Mouse (Mus musculus) liver, embryonic 14.5 days (tissue): ENCODE data around the gene Lrig2. TPM values are rescaled to one million over a fixed set of nuclear protein-coding genes. Genes with fewer than 3 reads are reported as not detected.

ENCODE experiments used
- ATAC-seq: fragments of 200-750 bp; cut with Nextera tagmentation; 2 replicates; pipeline ENCODE4 v1.8.0; 2017; ENCODE audit warnings: moderate number of reproducible peaks, mild to moderate bottlenecking, moderate library complexity; ENCODE audit not compliant: insufficient read depth
- DNase-seq, 3 experiments: peaks; one replicate each; pipeline ENCODE4 v3.0.0-alpha.2; 2012 to 2013; ENCODE audit warnings: low read depth in 3 of 3, low spot score in 3 of 3
- H3K27ac ChIP-seq: fragments of 300-500 bp; sonication (generic); 2 replicates; pipeline ENCODE4 v1.5.1; 2014; ENCODE audit warnings: moderate library complexity, mild to moderate bottlenecking, control low read depth, inconsistent platforms
- H3K27me3 ChIP-seq: fragments of 300-500 bp; sonication (generic); 2 replicates; pipeline ENCODE4 v1.6.1; 2014; ENCODE audit warnings: mild to moderate bottlenecking, low read length, moderate library complexity; ENCODE audit not compliant: control insufficient read depth, insufficient read depth
- H3K36me3 ChIP-seq: fragments of 300-500 bp; sonication (generic); replicated peaks from 2 replicates; pipeline ENCODE4 v1.6.1; 2014; ENCODE audit warnings: low read depth; ENCODE audit not compliant: control insufficient read depth, insufficient read depth
- H3K4me1 ChIP-seq, 2 experiments: fragments of 200-500 bp in 1 of 2; fragments of 300-500 bp in 1 of 2; sonication (generic) in 1 of 2; replicated peaks; 2 replicates each; pipeline ENCODE4 v1.6.1; 2012 to 2014; ENCODE audit warnings: antibody characterized with exemption in 1 of 2, inconsistent platforms in 1 of 2, low read length in 1 of 2; ENCODE audit not compliant: control insufficient read depth in 2 of 2, insufficient read depth in 2 of 2
- H3K4me2 ChIP-seq: fragments of 300-500 bp; sonication (generic); 2 replicates; pipeline ENCODE4 v1.6.1; 2014; ENCODE audit warnings: low read depth, mild to moderate bottlenecking, control low read depth, moderate library complexity
- H3K4me3 ChIP-seq, 2 experiments: fragments of 200-500 bp in 1 of 2; fragments of 300-500 bp in 1 of 2; sonication (generic) in 1 of 2; 2 replicates each; pipeline ENCODE4 v1.5.1; 2012 to 2014; ENCODE audit warnings: low read depth in 2 of 2, low read length in 2 of 2, mild to moderate bottlenecking in 2 of 2, control low read depth in 1 of 2, inconsistent platforms in 1 of 2, moderate library complexity in 1 of 2; ENCODE audit not compliant: insufficient read depth in 1 of 2
- H3K9ac ChIP-seq: fragments of 300-500 bp; sonication (generic); replicated peaks from 2 replicates; pipeline ENCODE4 v1.6.1; 2014; ENCODE audit warnings: mild to moderate bottlenecking, control low read depth, moderate library complexity
- H3K9me3 ChIP-seq: fragments of 300-500 bp; sonication (generic); 2 replicates; pipeline ENCODE4 v1.6.1; 2016; ENCODE audit warnings: low read length, mixed read lengths; ENCODE audit not compliant: control insufficient read depth
- CTCF ChIP-seq: IDR thresholded peaks from 2 replicates; pipeline ENCODE4 v1.5.1; 2016; ENCODE audit warnings: antibody characterized with exemption, low read depth, control low read depth
- EP300 ChIP-seq: IDR thresholded peaks from 2 replicates; pipeline ENCODE4 v1.6.1; 2016; ENCODE audit warnings: antibody characterized with exemption, low read depth
- WGBS: fragments of 180-500 bp; shearing (Covaris S2); extraction: QIAGEN DNeasy Blood & Tissue Kit; methylation state at CpG from one replicate; pipeline ENCODE4 v1.1.7; 2014; ENCODE audit not compliant: insufficient replicate concordance; 5-methylcytosine and 5-hydroxymethylcytosine counted together
- polyA plus RNA-seq, 2 experiments: library from polyadenylated mRNA; depleted of rRNA in 1 of 2; stranded (reverse) in 1 of 2; unstranded in 1 of 2; fragments of >200 nt; fragmentation: Nextera tagmentation in 1 of 2; extraction: Ambion mirVana in 1 of 2; gene quantifications; 2 replicates each; pipeline versions ENCODE4 v1.2.1 to v1.2.3; 2012 to 2014

The Lrig2 gene
- polyA plus RNA-seq (2012; rRNA removed): 1.9 and 2.1 TPM in 2 replicates
- polyA plus RNA-seq (2014; fragmentation: Nextera tagmentation; extraction: Ambion mirVana): 2.5 and 3.1 TPM in 2 replicates

GRCm38 (mm10) chr3:104511538-104512423 lies at the start of gene Lrig2:
TSS of gene Lrig2 (minus strand) at chr3:104511918.
- peaks cover 7 to 9% of the 10 kb centered on the region in 2 experiments; a peak in 3 of 4 replicates for H3K4me1 ChIP-seq
- H3K4me3 ChIP-seq: peak within 1 kb of the TSS; percentile 88
- under 1% methylated on average over 70 of the region's 71 CpGs for WGBS
- ATAC-seq (peak; percentile 98), DNase-seq (peak; percentile 98 to 99 (median 98))
- H3K36me3 ChIP-seq: no peaks in the 10 kb centered on the region
- TF ChIP-seq CTCF (peak; percentile 93), EP300 (no peak; the same call in 1 of the 2 replicates)
- no peaks in the 10 kb centered on the region for H3K27me3 ChIP-seq
- no peaks in the 10 kb centered on the region for H3K9me3 ChIP-seq
- peak within 1 kb of the TSS; percentile 86 for H3K4me2 ChIP-seq
- peak within 1 kb of the TSS; percentile 88 for H3K27ac ChIP-seq
- H3K9ac ChIP-seq: peak within 1 kb of the TSS; percentile 91

DNA sequence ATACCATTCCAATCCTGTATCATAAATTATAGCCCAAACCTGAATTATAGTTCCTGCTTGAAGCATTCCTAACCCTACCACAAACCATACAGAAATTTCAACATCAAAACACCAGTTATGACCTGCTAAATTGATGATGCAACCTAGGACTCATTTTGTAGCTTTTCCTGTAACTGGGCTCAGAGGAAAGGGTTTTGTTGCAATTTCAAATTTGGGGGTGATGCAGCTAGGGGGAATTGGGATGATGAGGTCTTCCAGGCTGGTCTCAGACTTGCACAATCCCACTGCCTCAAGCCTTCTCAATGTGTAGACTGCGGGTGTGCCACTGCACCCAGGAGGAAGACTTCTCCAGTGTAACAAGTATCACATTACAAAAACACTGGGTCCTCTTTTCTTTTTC lies 44.9 kb upstream of the Lrig2 start:
- Histone ChIP-seq H3K9ac (no peak overlapping the region), H3K4me3 (no peak overlapping the region), H3K36me3 (no peaks in the 10 kb centered on the region), H3K27ac (no peak overlapping the region), H3K4me2 (no peak overlapping the region), H3K4me1 (no peaks in the 10 kb centered on the region; a peak in 1 of 4 replicates), H3K27me3 (no peaks in the 10 kb centered on the region), H3K9me3 (no peaks in the 10 kb centered on the region)
- DNase-seq (no peak), ATAC-seq (no peak)
- 60% methylated on average over 1 of the region's 1 CpGs for WGBS
- TF ChIP-seq EP300 (no peak), CTCF (no peak)

DNA sequence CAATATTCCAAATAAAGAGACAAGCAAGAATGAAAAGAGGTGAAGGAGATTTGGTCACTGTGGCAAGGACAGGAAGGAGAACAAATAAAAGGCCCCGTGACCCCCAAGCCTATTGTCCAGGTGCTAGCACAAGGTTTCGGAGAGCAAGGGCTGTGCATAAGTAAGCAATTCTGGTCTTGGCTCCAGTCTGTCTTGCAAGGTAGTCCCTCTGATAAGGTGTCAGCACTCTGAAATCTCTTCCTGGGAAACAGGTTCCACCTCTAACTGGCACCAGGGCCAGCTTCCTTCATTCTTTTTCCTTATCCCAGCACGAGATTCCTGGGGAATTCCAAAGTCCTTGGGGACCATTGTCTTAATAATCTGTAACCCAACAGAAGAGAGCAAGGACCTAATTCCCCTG lies 38.9 kb upstream of the Lrig2 start:
- Histone ChIP-seq H3K4me3 (no peak overlapping the region), H3K9ac (no peak overlapping the region), H3K27ac (no peak overlapping the region), H3K4me1 (peaks cover 0 to 2% of the 10 kb centered on the region in 2 experiments; a peak in 1 of 4 replicates), H3K4me2 (no peak overlapping the region), H3K27me3 (no peaks in the 10 kb centered on the region), H3K9me3 (no peaks in the 10 kb centered on the region), H3K36me3 (no peaks in the 10 kb centered on the region)
- DNase-seq (no peak), ATAC-seq (no peak)
- 44% methylated on average over 3 of the region's 3 CpGs for WGBS
- no peak for TF ChIP-seq EP300
- TF ChIP-seq CTCF: no peak

DNA sequence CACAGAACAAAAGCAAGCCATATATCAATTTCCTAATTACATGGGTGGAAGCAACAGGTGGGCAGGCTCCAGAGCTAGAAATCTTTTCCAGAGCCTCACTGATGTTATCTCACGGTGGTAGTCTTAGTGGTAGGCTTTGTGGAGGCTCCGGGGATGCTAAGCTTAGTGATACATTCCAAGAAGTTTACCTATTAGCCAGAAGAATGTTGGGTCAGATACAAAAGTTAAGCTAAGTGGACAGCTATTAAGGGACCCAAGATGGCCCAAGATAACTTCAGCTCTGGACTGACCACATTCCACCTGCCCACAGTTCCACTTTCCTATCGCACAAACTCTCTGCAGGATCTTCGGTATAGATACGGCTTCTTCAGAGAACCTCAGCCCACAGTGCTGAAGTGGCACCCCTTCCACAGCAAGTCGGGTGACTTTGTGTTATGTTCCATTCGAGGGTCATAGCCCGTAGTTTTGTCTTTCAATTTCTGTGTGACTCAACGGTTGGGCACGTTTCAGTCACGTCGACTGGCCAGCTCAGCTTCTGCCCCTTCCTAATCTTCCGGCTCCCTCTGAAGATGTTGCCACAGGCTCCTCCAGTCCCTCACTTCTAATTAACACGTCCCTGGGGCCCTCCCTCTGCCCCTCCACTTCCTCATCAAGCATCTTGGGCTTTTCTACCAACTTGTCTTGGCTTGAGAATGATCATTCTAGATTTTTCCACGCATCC lies 36.8 kb upstream of the Lrig2 start:
- Histone ChIP-seq H3K9ac (no peak overlapping the region), H3K4me2 (no peak overlapping the region), H3K4me3 (no peak overlapping the region), H3K27ac (no peak overlapping the region), H3K9me3 (no peaks in the 10 kb centered on the region), H3K27me3 (no peaks in the 10 kb centered on the region), H3K36me3 (no peaks in the 10 kb centered on the region), H3K4me1 (peaks cover 0 to 2% of the 10 kb centered on the region in 2 experiments; a peak in 1 of 4 replicates)
- TF ChIP-seq EP300 (no peak), CTCF (no peak)
- WGBS: 52% methylated on average over 15 of the region's 15 CpGs
- ATAC-seq (no peak), DNase-seq (no peak)

DNA sequence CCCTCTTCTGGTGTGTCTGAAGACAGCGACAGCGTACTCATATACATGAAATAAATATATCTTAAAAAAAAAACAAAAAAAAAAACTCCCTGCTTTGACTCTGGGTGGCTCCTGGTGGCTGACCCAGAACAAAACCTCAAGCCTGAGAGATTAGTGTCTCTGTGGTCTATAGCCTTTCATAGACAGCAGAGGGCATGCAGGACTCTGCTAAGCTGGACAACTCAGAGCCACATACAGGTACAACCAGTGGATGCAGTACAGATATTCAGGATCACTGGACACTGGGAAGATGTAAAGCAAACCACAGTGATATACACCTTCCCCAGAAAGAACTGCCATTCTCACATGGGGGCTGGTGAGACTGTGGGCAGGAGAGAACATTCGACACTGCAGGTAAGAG lies 32.1 kb upstream of the Lrig2 start:
- H3K36me3 ChIP-seq: no peaks in the 10 kb centered on the region

More for the DNA sequence above, 32.1 kb upstream of the Lrig2 start:
- H3K9ac ChIP-seq: no peak overlapping the region
- no peak overlapping the region for H3K27ac ChIP-seq
- H3K4me1 ChIP-seq: peaks cover 0 to 2% of the 10 kb centered on the region in 2 experiments; a peak in 2 of 4 replicates
- DNase-seq (no peak), ATAC-seq (no peak)
- no peak overlapping the region for H3K4me3 ChIP-seq
- no peak overlapping the region for H3K4me2 ChIP-seq
- no peak for TF ChIP-seq EP300
- peak; percentile 8; the same call in 1 of the 2 replicates for TF ChIP-seq CTCF
- WGBS: 85% methylated on average over 3 of the region's 3 CpGs
- no peaks in the 10 kb centered on the region for H3K9me3 ChIP-seq
- no peaks in the 10 kb centered on the region for H3K27me3 ChIP-seq
